Mouse (Mus musculus) MEL (cell line): Measurements from ENCODE around the gene Fastkd5. TPM values are rescaled to one million over a fixed set of nuclear protein-coding genes. Genes with fewer than 3 reads are reported as not detected.

Experiments used
- DNase-seq: peaks from one replicate; pipeline ENCODE4 v3.0.0; 2011; ENCODE audit warnings: low read depth, low spot score
- H3K27ac ChIP-seq: 2 replicates; pipeline ENCODE4 v1.5.1; 2012; ENCODE audit warnings: low read depth, mild to moderate bottlenecking, control low read depth, low read length, moderate library complexity; ENCODE audit not compliant: control insufficient read depth
- H3K27me3 ChIP-seq, 2 experiments: fragments of 150-350 bp in 1 of 2; sonication (generic) in 1 of 2; 2 replicates each; pipeline ENCODE4 v1.6.1; 2012; ENCODE audit warnings: low read length in 2 of 2, mild to moderate bottlenecking in 2 of 2, improper control_type of control experiment in 1 of 2, moderate library complexity in 1 of 2; ENCODE audit not compliant: insufficient read depth in 2 of 2, control insufficient read depth in 1 of 2
- H3K36me3 ChIP-seq, 2 experiments: 2 replicates each; pipeline ENCODE4 v1.6.1; 2012 to 2014; ENCODE audit warnings: low read length in 2 of 2, improper control_type of control experiment in 1 of 2, inconsistent platforms in 1 of 2, mild to moderate bottlenecking in 1 of 2; ENCODE audit not compliant: insufficient read depth in 2 of 2, control insufficient read depth in 1 of 2
- H3K4me1 ChIP-seq, 2 experiments: fragments of 150-350 bp in 1 of 2; sonication (generic) in 1 of 2; 2 replicates each; pipeline ENCODE4 v1.6.1; 2012; ENCODE audit warnings: low read length in 2 of 2, improper control_type of control experiment in 1 of 2, mild to moderate bottlenecking in 1 of 2; ENCODE audit not compliant: insufficient read depth in 2 of 2, control insufficient read depth in 1 of 2
- H3K4me3 ChIP-seq, 2 experiments: fragments of 150-350 bp in 1 of 2; sonication (generic) in 1 of 2; 2 replicates each; pipeline ENCODE4 v1.5.1; 2012; ENCODE audit warnings: low read depth in 2 of 2, low read length in 2 of 2, mild to moderate bottlenecking in 2 of 2, moderate library complexity in 2 of 2, control low read depth in 1 of 2, improper control_type of control experiment in 1 of 2; ENCODE audit not compliant: control insufficient read depth in 1 of 2, insufficient read depth in 1 of 2
- H3K79me2 ChIP-seq: 2 replicates; pipeline ENCODE4 v1.6.1; 2012; ENCODE audit warnings: mild to moderate bottlenecking, low read length, moderate library complexity; ENCODE audit not compliant: control insufficient read depth, poor library complexity, insufficient read depth
- H3K9ac ChIP-seq: 2 replicates; pipeline ENCODE4 v1.6.1; 2012; ENCODE audit warnings: low read depth, mild to moderate bottlenecking, control low read depth, low read length, moderate library complexity; ENCODE audit not compliant: control insufficient read depth, poor library complexity, severe bottlenecking
- H3K9me3 ChIP-seq: fragments of 150-350 bp; sonication (generic); replicated peaks from 2 replicates; pipeline ENCODE4 v1.6.1; 2012; ENCODE audit warnings: mild to moderate bottlenecking, low read length, improper control_type of control experiment, moderate library complexity; ENCODE audit not compliant: insufficient read depth
- GABPA ChIP-seq: IDR thresholded peaks from 2 replicates; pipeline ENCODE4 v1.6.1; 2012; ENCODE audit warnings: low read depth, mild to moderate bottlenecking, inconsistent platforms, low read length, improper control_type of control experiment, moderate library complexity
- MAFK ChIP-seq: IDR thresholded peaks from 2 replicates; pipeline ENCODE4 v1.6.1; 2011; ENCODE audit warnings: low read depth, mild to moderate bottlenecking, low read length, improper control_type of control experiment, borderline replicate concordance
- NELFE ChIP-seq: IDR thresholded peaks from 2 replicates; pipeline ENCODE4 v1.6.1; 2011; ENCODE audit warnings: low read depth, low read length, improper control_type of control experiment
- ZMIZ1 ChIP-seq: IDR thresholded peaks from 2 replicates; pipeline ENCODE4 v1.6.1; 2012; ENCODE audit warnings: low read depth, mild to moderate bottlenecking, inconsistent platforms, low read length, improper control_type of control experiment, moderate library complexity
- polyA plus RNA-seq, 2 experiments: library from polyadenylated mRNA; stranded (reverse) in 1 of 2; unstranded in 1 of 2; fragments of >175 nt in 1 of 2; fragments of >200 nt in 1 of 2; gene quantifications; 2 replicates each; pipeline versions ENCODE4 v1.2.1 to v1.2.4; 2012; ENCODE audit warnings: low replicate concordance in 2 of 2, low read depth in 1 of 2; ENCODE audit not compliant: insufficient read length in 2 of 2, insufficient read depth in 1 of 2, missing spikeins in 1 of 2
- total RNA-seq: library from RNA; depleted of rRNA; stranded (reverse); fragments of 300-350 nt; gene quantifications from 2 replicates; pipeline ENCODE4 v1.2.3, GENCODE M21; 2012; rRNA removed

The Fastkd5 gene
- total and polyA plus RNA-seq, 3 experiments: 11.7 to 15.3 TPM; not detected in 1

DNA sequence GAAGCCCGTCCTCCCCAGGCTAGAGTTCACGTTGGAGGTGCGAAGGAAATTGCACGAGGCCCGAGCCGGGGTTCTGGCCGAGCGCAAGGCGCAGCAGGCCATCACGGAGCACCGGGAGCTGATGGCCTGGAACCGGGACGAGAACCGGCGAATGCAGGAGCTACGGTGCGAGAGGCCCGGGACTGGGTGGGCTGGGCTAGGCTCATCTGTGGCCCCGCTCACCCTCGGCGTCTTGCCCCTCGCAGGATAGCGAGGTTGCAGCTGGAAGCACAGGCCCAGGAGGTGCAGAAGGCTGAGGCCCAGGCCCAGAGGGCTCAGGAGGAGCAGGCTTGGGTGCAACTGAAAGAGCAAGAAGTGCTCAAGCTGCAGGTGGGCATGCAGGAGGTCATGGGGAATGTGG, 65.8 kb downstream of the Fastkd5 start:
- H3K36me3 ChIP-seq: peaks cover 4 to 5% of the 10 kb centered on the region in 2 experiments
- no peaks in the 10 kb centered on the region for H3K27me3 ChIP-seq
- TF ChIP-seq MAFK: no peak
- TF ChIP-seq ZMIZ1: no peak
- TF ChIP-seq NELFE: no peak
- no peak for TF ChIP-seq GABPA
- H3K4me3 ChIP-seq: peak overlapping the region; percentile 88 to 91
- peak overlapping the region; percentile 91 for H3K9ac ChIP-seq
- DNase-seq: no peak
- no peaks in the 10 kb centered on the region for H3K9me3 ChIP-seq
- peaks cover 17% of the 10 kb centered on the region for H3K79me2 ChIP-seq
- peaks cover 2 to 7% of the 10 kb centered on the region in 2 experiments; a peak in 2 of 4 replicates for H3K4me1 ChIP-seq
- H3K27ac ChIP-seq: no peak overlapping the region

Other genes starting within 250 kb of the Fastkd5 start
- 6.5 and 8.2 TPM in 2 replicates for gene Cpxm1, start 232.5 kb downstream of the Fastkd5 start, total RNA-seq
- gene Cpxm1, start 232.5 kb downstream of the Fastkd5 start, polyA plus RNA-seq: 10 to 100 TPM in 1 of 2 experiments, not detected in 1; 10.7 TPM
- not detected in 2 replicates for gene Gm28372, start 224.8 kb downstream of the Fastkd5 start, total RNA-seq
- gene Gm28372, start 224.8 kb downstream of the Fastkd5 start, polyA plus RNA-seq: not detected
- gene 1700020A23Rik, start 224.8 kb downstream of the Fastkd5 start, total RNA-seq: not detected in 2 replicates
- gene 1700020A23Rik, start 224.8 kb downstream of the Fastkd5 start, polyA plus RNA-seq: not detected
- gene Tmem239, start 223.5 kb downstream of the Fastkd5 start, total RNA-seq: not detected in 2 replicates
- under 1 TPM in 1 of 2 experiments, not detected in 1; 0.11 TPM for gene Tmem239, start 223.5 kb downstream of the Fastkd5 start, polyA plus RNA-seq
- 86.2 and 90.0 TPM in 2 replicates for gene Vps16, start 205.7 kb downstream of the Fastkd5 start, total RNA-seq
- gene Vps16, start 205.7 kb downstream of the Fastkd5 start, polyA plus RNA-seq: 100 to 1,000 TPM in 1 of 2 experiments, not detected in 1; 114 TPM
- gene Pced1a, start 205.3 kb downstream of the Fastkd5 start, total RNA-seq: 5.1 and 6.5 TPM in 2 replicates
- gene Pced1a, start 205.3 kb downstream of the Fastkd5 start, polyA plus RNA-seq: 10 to 100 TPM in 1 of 2 experiments, not detected in 1; 13.7 TPM
- gene Ptpra, start 179.7 kb downstream of the Fastkd5 start, total RNA-seq: 28.1 and 33.0 TPM in 2 replicates
- gene Ptpra, start 179.7 kb downstream of the Fastkd5 start, polyA plus RNA-seq: 10 to 100 TPM in 1 of 2 experiments, not detected in 1; 68.3 TPM
- 108 and 121 TPM in 2 replicates for gene Mrps26, start 66.3 kb downstream of the Fastkd5 start, total RNA-seq
- 100 to 1,000 TPM in 1 of 2 experiments, not detected in 1; 154 TPM for gene Mrps26, start 66.3 kb downstream of the Fastkd5 start, polyA plus RNA-seq
- not detected in 2 replicates for gene Oxt, start 53.9 kb downstream of the Fastkd5 start, total RNA-seq
- under 1 TPM in 1 of 2 experiments, not detected in 1; 0.14 TPM for gene Oxt, start 53.9 kb downstream of the Fastkd5 start, polyA plus RNA-seq
- not detected in 2 replicates for gene Avp, start 47.5 kb downstream of the Fastkd5 start, total RNA-seq
- not detected for gene Avp, start 47.5 kb downstream of the Fastkd5 start, polyA plus RNA-seq
- 5.1 and 5.4 TPM in 2 replicates for gene Ubox5, start within 50 bp of the Fastkd5 start, total RNA-seq
- gene Ubox5, start within 50 bp of the Fastkd5 start, polyA plus RNA-seq: 10 to 100 TPM in 1 of 2 experiments, not detected in 1; 11.2 TPM
- 1.9 and 2.1 TPM in 2 replicates for gene Lzts3, start 12.8 kb upstream of the Fastkd5 start, total RNA-seq
- 1 to 10 TPM in 1 of 2 experiments, not detected in 1; 4.5 TPM for gene Lzts3, start 12.8 kb upstream of the Fastkd5 start, polyA plus RNA-seq
- 44.7 and 52.7 TPM in 2 replicates for gene Ddrgk1, start 34.6 kb upstream of the Fastkd5 start, total RNA-seq
- gene Ddrgk1, start 34.6 kb upstream of the Fastkd5 start, polyA plus RNA-seq: 10 to 100 TPM in 1 of 2 experiments, not detected in 1; 73.6 TPM
- gene Itpa, start 37.6 kb upstream of the Fastkd5 start, total RNA-seq: 130 and 137 TPM in 2 replicates
- gene Itpa, start 37.6 kb upstream of the Fastkd5 start, polyA plus RNA-seq: 100 to 1,000 TPM in 1 of 2 experiments, not detected in 1; 102 TPM
- gene Slc4a11, start 67.5 kb upstream of the Fastkd5 start, total RNA-seq: 0.13 and 0.31 TPM in 2 replicates
- gene Slc4a11, start 67.5 kb upstream of the Fastkd5 start, polyA plus RNA-seq: 1 to 10 TPM in 1 of 2 experiments, not detected in 1; 1.6 TPM